Mouse (Mus musculus): ENCODE measurements around the gene Ripk3. TPM values are rescaled to one million over a fixed set of nuclear protein-coding genes. Genes with fewer than 3 reads are reported as not detected.

Ripk3 gene
- total and polyA plus RNA-seq, 3 experiments, result 0.15 to 2.0 TPM; not detected in 1

- Histone ChIP-seq H3K4me3 (replicated peaks in 1 of 3; ENCODE audit: low read depth in 2 of 3, low read length in 2 of 3, poor library complexity in 1 of 3) (no peak overlapping the region), H3K4me2 (ENCODE audit: insufficient read depth, low read depth, poor library complexity, severe bottlenecking) (no peak overlapping the region), H3K9me3 (replicated peaks; ENCODE audit: low read length) (no peaks in the 10 kb centered on the region), H3K9ac (ENCODE audit: insufficient read depth, low read depth) (no peak overlapping the region), H3K36me3 (replicated peaks in 1 of 2; ENCODE audit: control insufficient read depth in 1 of 2, insufficient read depth in 1 of 2, low read length in 1 of 2) (no peaks in the 10 kb centered on the region), H3K4me1 (ENCODE audit: control insufficient read depth in 1 of 2, insufficient read depth in 2 of 2) (peaks cover 0 to 8% of the 10 kb centered on the region in 2 experiments; a peak in 1 of 4 replicates), H3K27me3 (replicated peaks) (peaks cover 61% of the 10 kb centered on the region), H3K79me2 (replicated peaks; ENCODE audit: control insufficient read depth, extremely low read depth, insufficient read depth, poor library complexity, severe bottlenecking) (no peaks in the 10 kb centered on the region), H3K27ac (ENCODE audit: insufficient read depth, low read depth) (no peak overlapping the region)
- in situ Hi-C loops (cut with MboI; ENCODE audit: low pct_ligation_motif_present, low pct_unique_long_range_greater_than_20kb, low sequenced_read_pairs), result no loop called here
- TF ChIP-seq USF1 (IDR thresholded peaks at IDR 0.05; ENCODE audit: low read depth, low read length) (no peak), USF2 (conservative IDR thresholded peaks at IDR 0.05; ENCODE audit: low read depth, low read length) (no peak), RCOR1 (conservative IDR thresholded peaks at IDR 0.05; ENCODE audit: low read depth, low read length) (no peak), TCF12 (IDR thresholded peaks at IDR 0.05; ENCODE audit: low read depth, low read length) (no peak), BHLHE40 (IDR thresholded peaks at IDR 0.05; ENCODE audit: low read depth, low read length) (no peak), ETS1 (conservative IDR thresholded peaks at IDR 0.05; ENCODE audit: low read depth, low read length) (no peak), UBTF (IDR thresholded peaks at IDR 0.05; ENCODE audit: low read depth, low read length) (no peak), MAFK (IDR thresholded peaks at IDR 0.05; ENCODE audit: insufficient replicate concordance, low read length) (no peak), KAT2A (IDR thresholded peaks at IDR 0.05; ENCODE audit: insufficient replicate concordance, low read length) (no peak), ZNF384 (IDR thresholded peaks at IDR 0.05; ENCODE audit: low read depth, low read length) (no peak), POLR2A (IDR thresholded peaks at IDR 0.05; ENCODE audit: low read depth, low read length) (no peak), EP300 (IDR thresholded peaks at IDR 0.05; ENCODE audit: low read length) (no peak)
- dilution Hi-C loops (cut with MboI; ENCODE audit: extremely low pct_ligation_motif_present, extremely low pct_unique_long_range_greater_than_20kb, low sequenced_read_pairs), result no loop called here
- no peak for DNase-seq (ENCODE audit: extremely low read depth)
Measured at GRCm38 (mm10) chr14:55782361-55782960, 6.2 kb downstream of the Ripk3 start.

GRCm38 (mm10) chr14:55781310-55781709, 7.4 kb downstream of the Ripk3 start:
- H3K79me2 ChIP-seq (replicated peaks; ENCODE audit: control insufficient read depth, extremely low read depth, insufficient read depth, poor library complexity, severe bottlenecking), result no peaks in the 10 kb centered on the region
- no peak overlapping the region for H3K9ac ChIP-seq (ENCODE audit: insufficient read depth, low read depth)
- peak; percentile 81 for DNase-seq (ENCODE audit: extremely low read depth)
- no peak overlapping the region for H3K4me3 ChIP-seq (replicated peaks in 1 of 3; ENCODE audit: low read depth in 2 of 3, low read length in 2 of 3, poor library complexity in 1 of 3)
- no peaks in the 10 kb centered on the region for H3K36me3 ChIP-seq (replicated peaks in 1 of 2; ENCODE audit: control insufficient read depth in 1 of 2, insufficient read depth in 1 of 2, low read length in 1 of 2)
- peaks cover 0 to 8% of the 10 kb centered on the region in 2 experiments; a peak in 1 of 4 replicates for H3K4me1 ChIP-seq (ENCODE audit: control insufficient read depth in 1 of 2, insufficient read depth in 2 of 2)
- H3K4me2 ChIP-seq (ENCODE audit: insufficient read depth, low read depth, poor library complexity, severe bottlenecking), result 0 out of 2 replicates have a peak overlapping the region, but pooled peaks have one; percentile 33
- dilution Hi-C loops (cut with MboI; ENCODE audit: extremely low pct_ligation_motif_present, extremely low pct_unique_long_range_greater_than_20kb, low sequenced_read_pairs) (no loop called here), in situ Hi-C loops (cut with MboI; ENCODE audit: low pct_ligation_motif_present, low pct_unique_long_range_greater_than_20kb, low sequenced_read_pairs) (no loop called here)
- H3K27ac ChIP-seq (ENCODE audit: insufficient read depth, low read depth), result no peak overlapping the region
- H3K27me3 ChIP-seq (replicated peaks), result peaks cover 59% of the 10 kb centered on the region
- H3K9me3 ChIP-seq (replicated peaks; ENCODE audit: low read length), result no peaks in the 10 kb centered on the region
- TF ChIP-seq ETS1 (conservative IDR thresholded peaks at IDR 0.05; ENCODE audit: low read depth, low read length) (no peak), GABPA (IDR thresholded peaks at IDR 0.05; ENCODE audit: insufficient replicate concordance, low read depth, low read length) (no peak), E2F4 (IDR thresholded peaks at IDR 0.05; ENCODE audit: insufficient replicate concordance, low read depth, low read length) (no peak), SIN3A (IDR thresholded peaks at IDR 0.05; ENCODE audit: low read length) (no peak), KAT2A (IDR thresholded peaks at IDR 0.05; ENCODE audit: insufficient replicate concordance, low read length) (no peak), JUN (IDR thresholded peaks at IDR 0.05; ENCODE audit: insufficient read depth, low read depth, low read length) (no peak), HCFC1 (IDR thresholded peaks at IDR 0.05; ENCODE audit: low read depth, low read length) (no peak), BHLHE40 (IDR thresholded peaks at IDR 0.05; ENCODE audit: low read depth, low read length) (no peak), MXI1 (IDR thresholded peaks at IDR 0.05; ENCODE audit: low read depth, low read length) (no peak), CTCF (conservative IDR thresholded peaks at IDR 0.05 in 1 of 2, IDR thresholded peaks at IDR 0.05 in 1 of 2; ENCODE audit: low read depth in 2 of 2, low read length in 2 of 2) (peak; percentile 97 to 100), NELFE (IDR thresholded peaks at IDR 0.05; ENCODE audit: low read depth, low read length) (peak; percentile 89; the same call in 1 of the 2 replicates), CHD2 (IDR thresholded peaks at IDR 0.05; ENCODE audit: low read length) (0 out of 2 replicates have a peak, but pooled peaks have one; percentile 16), SMC3 (IDR thresholded peaks at IDR 0.05; ENCODE audit: low read depth, low read length) (peak; percentile 83), MYC (IDR thresholded peaks at IDR 0.05; ENCODE audit: low read depth, low read length) (peak; percentile 65; the same call in 1 of the 2 replicates), MAX (IDR thresholded peaks at IDR 0.05; ENCODE audit: low read length) (peak; percentile 62), EP300 (IDR thresholded peaks at IDR 0.05; ENCODE audit: low read length) (no peak), RAD21 (IDR thresholded peaks at IDR 0.05; ENCODE audit: low read depth, low read length) (peak; percentile 73), CHD1 (IDR thresholded peaks at IDR 0.05; ENCODE audit: low read depth, low read length) (no peak), POLR2A (IDR thresholded peaks at IDR 0.05; ENCODE audit: low read depth, low read length) (no peak), TBP (conservative IDR thresholded peaks at IDR 0.05; ENCODE audit: low read depth, low read length) (no peak), RCOR1 (conservative IDR thresholded peaks at IDR 0.05; ENCODE audit: low read depth, low read length) (no peak), ZMIZ1 (IDR thresholded peaks at IDR 0.05; ENCODE audit: low read depth, low read length) (no peak), MEF2A (IDR thresholded peaks at IDR 0.05; ENCODE audit: borderline replicate concordance, low read depth, low read length) (no peak), IRF4 (IDR thresholded peaks at IDR 0.05; ENCODE audit: low read depth, low read length) (peak; percentile 48; the same call in 1 of the 2 replicates), NRF1 (IDR thresholded peaks at IDR 0.05; ENCODE audit: low read depth, low read length) (0 out of 2 replicates have a peak, but pooled peaks have one; percentile 19)
